Mouse (Mus musculus) embryonic fibroblast, embryonic 13.5 days (primary cell): Measurements from ENCODE around the gene Limk2.
A peak's percentile ranks its signal among the peaks of the same experiment; 100 is the strongest.

Experiments used
- CTCF ChIP-seq: IDR thresholded peaks from 2 replicates; pipeline ENCODE4 v1.5.1; 2011; ENCODE audit warnings: mild to moderate bottlenecking, control low read depth, low read length, moderate library complexity, borderline replicate concordance; ENCODE audit not compliant: insufficient read depth
- POLR2A ChIP-seq: IDR thresholded peaks from 2 replicates; pipeline ENCODE4 v1.6.1; 2011; ENCODE audit warnings: low read depth, mild to moderate bottlenecking, control low read depth, low read length, moderate library complexity

DNA sequence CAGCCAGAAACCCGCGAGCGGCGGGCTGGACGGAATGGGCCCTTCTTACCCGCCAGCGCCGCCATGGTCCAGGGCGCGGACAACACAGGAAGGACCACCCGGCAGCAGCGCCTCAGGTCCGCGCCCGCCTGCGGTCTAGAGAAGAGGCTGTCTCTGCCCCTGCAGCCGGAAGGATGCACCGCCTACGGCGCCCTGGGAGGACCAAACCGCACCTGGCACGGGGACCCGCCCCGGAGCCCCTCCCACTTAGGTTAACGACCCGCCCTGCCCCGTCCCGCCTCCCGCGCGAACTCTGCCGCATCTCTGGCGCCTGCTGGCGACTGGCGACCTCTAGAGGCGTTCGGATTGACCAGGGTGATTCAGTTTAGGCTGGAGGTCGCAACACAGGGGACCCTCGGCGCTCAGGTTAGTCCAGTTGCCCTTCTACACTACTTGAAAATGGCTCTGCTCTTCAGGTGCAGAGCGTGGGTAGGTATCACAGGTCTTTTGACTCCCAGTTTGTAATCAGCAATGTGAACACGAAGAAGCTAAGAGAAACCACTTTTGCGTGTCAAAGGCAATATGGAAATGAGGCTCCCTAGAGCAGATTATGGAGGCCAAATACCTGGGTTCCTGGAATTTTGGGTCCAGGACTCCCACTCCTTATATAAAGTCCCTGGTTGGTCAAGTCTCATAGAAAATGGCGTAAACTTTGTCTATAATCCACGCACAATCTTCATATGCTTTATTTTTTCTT, at the start of gene Limk2:
- TF ChIP-seq CTCF (peak; percentile 67), POLR2A (peak; percentile 53; the same call in 1 of the 2 replicates)
